Mouse (Mus musculus): ENCODE results near the gene Ibtk.
A peak's percentile ranks its signal among the peaks of the same experiment; 100 is the strongest.
"Not testable (repeated sequence)": the region's sequence is repeated elsewhere in the genome, so short reads cannot be mapped to it uniquely, and the experiment has no call there.

The Ibtk gene

GRCm38 (mm10) chr9:85749142-85749921, at the start of gene Ibtk:
TSS of gene Ibtk (minus strand) at chr9:85749334.
- peak; percentile 98 for DNase-seq (ENCODE audit: low spot score)

DNA sequence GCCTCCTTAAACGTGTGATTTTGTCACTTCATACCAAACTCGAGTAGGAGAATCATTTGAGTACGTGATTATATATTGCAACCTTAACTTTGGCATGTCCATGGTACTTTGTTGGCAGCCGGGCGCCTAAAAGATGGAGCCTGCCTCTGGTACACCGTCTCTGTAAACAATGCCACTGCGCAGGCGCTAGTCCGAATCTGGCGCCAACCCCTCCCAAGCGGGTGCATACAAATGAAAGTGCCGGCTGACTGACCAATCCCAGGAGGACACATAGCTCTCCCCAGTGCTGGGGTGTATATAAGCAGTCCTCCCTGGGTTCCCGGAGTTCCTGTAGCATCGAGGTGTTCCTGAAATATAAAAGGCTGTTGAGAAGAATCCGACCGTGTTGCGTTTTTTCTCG, 42.4 kb upstream of the Ibtk start:
- DNase-seq (ENCODE audit: low spot score) = not testable (repeated sequence)

- peak; percentile 22 for DNase-seq (ENCODE audit: low spot score)
Measured at GRCm38 (mm10) chr9:85780249-85780648, 31.1 kb upstream of the Ibtk start.

DNA sequence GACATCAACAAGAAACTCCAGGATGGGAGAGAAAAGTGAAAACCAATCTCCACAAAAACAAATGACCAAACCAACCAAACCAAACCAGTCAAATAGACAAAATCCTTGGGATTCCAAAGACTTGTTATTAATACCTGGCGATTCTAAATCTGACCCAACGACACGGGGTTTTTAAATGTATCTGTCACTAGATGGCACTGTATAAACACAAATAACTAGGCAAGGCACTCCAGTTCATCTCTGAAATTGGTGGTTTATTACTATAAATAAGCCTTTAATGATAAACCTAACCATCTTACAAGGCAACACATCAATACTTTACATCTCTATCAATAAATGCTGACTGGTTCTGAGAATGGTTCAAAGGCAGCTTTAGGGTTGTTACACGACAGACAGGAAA, 30.3 kb upstream of the Ibtk start:
- peak; percentile 64 for DNase-seq (ENCODE audit: low spot score)

DNA sequence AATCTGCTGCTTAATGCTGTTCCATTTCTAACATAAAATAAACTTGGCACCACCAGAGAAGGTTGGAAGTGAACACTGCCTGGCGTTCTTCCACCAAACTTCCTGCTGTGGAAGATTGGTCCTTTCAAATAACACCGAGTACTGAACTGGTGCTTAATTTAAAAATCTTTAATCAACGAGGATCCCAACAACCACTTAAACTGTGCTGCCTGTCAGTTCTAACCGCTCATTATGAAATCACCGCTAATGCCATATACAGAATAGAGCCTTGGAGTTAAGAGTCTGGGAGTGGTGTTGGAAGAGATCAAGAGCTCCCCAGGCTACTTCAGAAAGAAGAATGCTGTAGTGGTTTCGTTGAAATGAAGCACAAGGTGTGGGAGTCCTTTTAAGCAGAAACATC, 28.4 kb upstream of the Ibtk start:
- DNase-seq (ENCODE audit: low spot score) = no peak

- DNase-seq (ENCODE audit: low spot score) = no peak
Measured at GRCm38 (mm10) chr9:85772280-85772679, 23.1 kb upstream of the Ibtk start.

DNA sequence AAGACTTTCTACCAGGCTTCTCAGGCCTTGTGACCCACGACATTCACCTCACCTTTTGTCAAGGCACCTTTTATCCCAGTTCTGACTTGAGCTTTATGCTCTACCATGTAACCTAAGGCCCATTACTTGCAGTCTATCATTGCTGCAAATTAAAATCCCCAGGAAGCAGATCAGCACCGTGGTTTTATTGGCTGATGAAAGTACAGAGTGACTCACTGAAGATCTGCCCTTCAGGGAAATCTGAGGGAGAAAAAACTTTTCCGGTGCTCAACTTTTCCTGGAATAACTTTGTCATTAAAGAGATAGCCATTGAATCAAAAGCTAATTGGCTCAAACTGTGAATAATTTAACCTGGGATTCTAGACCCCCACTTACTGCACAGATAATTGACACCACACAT, 22.3 kb upstream of the Ibtk start:
- no peak for DNase-seq (ENCODE audit: low spot score)

GRCm38 (mm10) chr9:85770369-85770768, 21.2 kb upstream of the Ibtk start:
- DNase-seq (ENCODE audit: low spot score) = no peak

DNA sequence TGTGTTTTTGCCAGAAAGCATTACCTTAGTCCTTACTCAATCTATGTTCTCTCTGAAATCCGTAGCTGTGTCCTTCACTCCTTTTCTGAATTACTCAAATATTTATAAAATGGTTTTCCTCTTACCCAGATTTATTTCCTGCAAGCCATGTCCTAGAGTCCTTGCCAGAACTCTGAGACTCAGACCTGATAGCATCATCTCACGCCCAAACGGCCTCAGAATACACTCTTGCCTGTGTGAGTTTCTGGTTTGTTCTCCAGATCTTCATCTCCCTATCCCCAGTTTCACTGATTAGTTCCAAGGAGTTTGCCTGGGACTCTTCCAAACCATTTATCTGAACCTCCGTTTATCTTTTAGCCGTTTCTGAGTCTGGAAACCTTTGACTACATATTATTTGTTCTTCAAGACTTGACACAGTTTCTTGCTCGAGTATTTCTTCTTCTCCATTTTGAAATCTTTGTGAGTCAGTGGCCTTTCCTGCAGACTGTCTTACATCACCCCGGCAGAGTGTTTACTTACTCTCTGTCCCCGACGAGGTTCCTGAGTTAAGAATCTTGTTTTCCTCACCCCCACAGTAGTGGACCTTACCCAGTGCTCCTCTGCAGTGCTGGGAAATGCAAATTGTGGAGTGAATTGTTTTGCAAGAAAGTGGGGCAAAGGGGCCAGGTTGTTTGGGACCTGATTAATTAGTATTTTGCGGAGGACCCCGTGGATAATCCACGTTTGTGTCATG, 20.1 kb upstream of the Ibtk start:
- DNase-seq (ENCODE audit: low spot score) = no peak

- DNase-seq (ENCODE audit: low spot score) = no peak
Measured at GRCm38 (mm10) chr9:85767255-85767654, 18.1 kb upstream of the Ibtk start.

GRCm38 (mm10) chr9:85762476-85762875, 13.3 kb upstream of the Ibtk start:
- no peak for DNase-seq (ENCODE audit: low spot score)

DNA sequence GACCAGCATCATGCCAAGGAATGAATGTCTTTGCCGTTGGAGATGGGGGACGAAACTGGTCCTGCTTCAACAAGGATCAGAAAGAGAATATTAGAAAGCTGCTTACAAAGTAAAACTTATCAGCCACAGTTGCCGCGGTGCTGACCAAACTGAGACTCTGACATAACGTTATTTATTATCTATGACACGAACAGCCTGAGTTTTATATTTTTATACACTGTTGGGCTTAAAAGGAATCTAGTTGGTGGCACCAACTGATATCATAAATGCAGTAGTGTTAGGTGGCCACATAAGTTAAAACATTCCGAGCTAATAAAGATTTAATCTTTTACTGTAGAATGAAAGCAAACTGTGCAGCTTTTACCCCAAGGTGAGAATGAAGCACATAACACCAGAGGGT, 1.7 kb upstream of the Ibtk start:
- no peak for DNase-seq (ENCODE audit: low spot score)

- no peak for DNase-seq (ENCODE audit: low spot score)
Measured at GRCm38 (mm10) chr9:85749922-85750509, 882 bp upstream of the Ibtk start.

- DNase-seq (ENCODE audit: low spot score) = peak; percentile 82
Measured at GRCm38 (mm10) chr9:85748204-85749141, 661 bp downstream of the Ibtk start.

- no peak for DNase-seq (ENCODE audit: low spot score)
Measured at GRCm38 (mm10) chr9:85745566-85745965, 3.6 kb downstream of the Ibtk start.

- DNase-seq (ENCODE audit: low spot score) = no peak
Measured at GRCm38 (mm10) chr9:85743358-85743757, 5.8 kb downstream of the Ibtk start.

- no peak for DNase-seq (ENCODE audit: low spot score)
Measured at GRCm38 (mm10) chr9:85742107-85742506, 7.0 kb downstream of the Ibtk start.

DNA sequence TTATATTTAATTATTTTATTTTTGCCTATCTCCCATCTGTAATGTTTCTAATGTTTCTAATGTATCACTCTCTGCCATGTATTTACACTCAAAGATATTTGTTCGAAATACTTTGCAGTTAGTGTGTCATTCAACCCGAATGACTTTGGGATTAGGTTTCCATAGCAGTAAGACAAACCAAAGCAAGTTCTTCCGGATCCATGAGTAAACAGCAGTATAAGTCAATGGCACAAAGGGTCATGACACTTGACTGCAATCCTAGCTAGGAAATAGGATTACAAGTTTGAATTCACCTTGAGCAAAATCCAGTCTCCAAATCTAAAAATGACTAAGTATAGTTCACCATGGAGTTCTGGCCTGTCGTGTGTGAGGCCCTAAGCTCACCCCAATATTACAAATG, 9.9 kb downstream of the Ibtk start:
- no peak for DNase-seq (ENCODE audit: low spot score)

DNA sequence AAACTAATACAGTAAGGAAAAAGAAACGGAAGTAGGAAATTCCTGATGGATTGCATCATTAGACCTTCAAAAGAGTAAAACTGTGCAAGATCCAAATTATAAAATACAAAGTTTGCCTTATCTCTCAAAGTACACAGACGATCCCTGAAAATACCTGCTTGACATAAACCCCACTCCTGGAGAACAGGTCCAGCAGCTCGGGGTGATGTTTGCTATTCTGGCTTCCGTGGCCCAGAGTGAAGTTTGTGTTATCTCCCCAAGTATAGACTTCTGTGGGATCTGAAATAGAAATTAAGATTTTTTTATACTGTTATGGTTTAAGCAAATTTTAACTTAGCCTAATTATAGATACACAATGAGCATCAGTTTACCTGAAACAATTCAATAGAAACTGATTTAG, 14.3 kb downstream of the Ibtk start:
- DNase-seq (ENCODE audit: low spot score) = no peak

DNA sequence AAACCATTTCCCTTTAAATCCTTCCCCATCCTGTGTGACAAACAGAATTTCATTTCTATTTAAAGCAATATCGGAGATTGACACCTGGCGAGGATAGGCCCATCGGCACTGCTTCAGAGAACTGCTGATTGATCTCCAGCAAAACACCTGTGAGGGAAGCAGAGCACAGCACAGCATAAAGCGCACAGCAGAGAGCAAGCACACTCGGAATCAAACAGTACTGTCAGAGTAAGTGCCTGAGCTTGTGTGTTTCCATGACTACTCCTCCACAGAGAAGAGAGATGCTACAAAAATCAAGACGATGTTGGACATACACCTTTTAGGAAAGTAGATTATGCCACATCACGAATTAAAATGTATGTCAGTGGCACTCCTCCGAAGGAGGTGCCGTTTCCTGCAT, 25.1 kb downstream of the Ibtk start:
- no peak for DNase-seq (ENCODE audit: low spot score)

- no peak for DNase-seq (ENCODE audit: low spot score)
Measured at GRCm38 (mm10) chr9:85717336-85717735, 31.8 kb downstream of the Ibtk start.

DNA sequence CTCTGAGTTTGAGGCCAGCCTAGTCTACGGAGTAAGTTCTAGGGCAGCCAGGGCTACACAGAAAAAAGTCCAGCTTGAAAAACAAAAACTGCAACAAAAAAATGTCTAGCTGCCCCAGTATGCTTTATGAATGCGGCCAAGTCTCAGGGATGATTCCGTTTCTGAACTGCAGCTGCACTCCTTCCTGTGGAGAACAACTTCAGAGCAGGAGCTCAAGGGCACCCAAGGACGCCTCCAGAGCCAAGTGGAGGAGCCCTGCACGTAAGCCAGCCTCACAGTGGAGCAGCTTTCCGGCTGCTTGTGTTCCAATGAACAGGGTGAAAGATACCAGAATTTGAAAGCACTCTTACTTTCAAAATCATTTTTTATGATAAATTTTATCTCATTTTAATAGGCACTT, 41.8 kb downstream of the Ibtk start:
- DNase-seq (ENCODE audit: low spot score) = no peak

Measured in embryo, embryonic 10.5 days (tissue).